Mouse (Mus musculus): ENCODE measurements at regions not wholly inside any gene's neighbourhood (a gene's known extent, or its start where the extent isn't known, plus 50 kb on each side); places are given as distances from the start of the nearest gene placed in this dataset.

DNA sequence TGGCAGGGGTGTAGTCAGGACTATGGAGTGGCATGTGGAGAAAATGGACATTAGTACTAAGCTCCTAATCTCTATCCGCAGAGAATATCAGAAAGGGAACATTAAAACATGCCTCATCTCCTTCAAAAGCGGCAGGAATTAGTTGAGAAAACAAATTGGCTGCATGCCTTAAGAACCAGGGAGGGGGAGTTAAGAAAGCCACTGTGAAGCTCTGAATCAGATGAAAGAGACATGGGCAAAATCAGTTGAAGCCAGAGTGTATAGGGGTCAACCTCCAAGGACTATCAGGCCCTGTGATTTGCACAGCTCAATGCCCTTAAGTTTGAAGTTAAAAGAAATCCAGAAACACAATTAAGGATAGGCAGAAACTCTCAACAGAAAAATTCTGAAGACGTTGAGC, 408.3 kb downstream of the Hs3st1 start:
- no peak for DNase-seq (ENCODE audit: low read depth, low spot score)
- Histone ChIP-seq H3K27me3 (ENCODE audit: control insufficient read depth in 1 of 2, insufficient read depth in 2 of 2, low read length in 2 of 2) (no peaks in the 10 kb centered on the region), H3K9me3 (replicated peaks; ENCODE audit: insufficient read depth, low read length) (no peaks in the 10 kb centered on the region), H3K79me2 (ENCODE audit: control insufficient read depth, insufficient read depth, low read length, poor library complexity) (no peaks in the 10 kb centered on the region), H3K27ac (ENCODE audit: control insufficient read depth, low read depth, low read length) (no peak overlapping the region), H3K4me1 (ENCODE audit: control insufficient read depth in 1 of 2, insufficient read depth in 2 of 2, low read length in 2 of 2) (no peaks in the 10 kb centered on the region), H3K36me3 (ENCODE audit: control insufficient read depth in 1 of 2, insufficient read depth in 2 of 2, low read length in 2 of 2) (no peaks in the 10 kb centered on the region), H3K9ac (ENCODE audit: control insufficient read depth, low read depth, low read length, poor library complexity, severe bottlenecking) (no peak overlapping the region), H3K4me3 (ENCODE audit: control insufficient read depth in 1 of 2, insufficient read depth in 1 of 2, low read depth in 2 of 2, low read length in 2 of 2) (no peak overlapping the region)
- TF ChIP-seq ZMIZ1 (IDR thresholded peaks at IDR 0.05; ENCODE audit: low read depth, low read length): no peak
- TF ChIP-seq MAX (IDR thresholded peaks at IDR 0.05; ENCODE audit: low read length): no peak
- TF ChIP-seq JUND (IDR thresholded peaks at IDR 0.05; ENCODE audit: low read depth, low read length): no peak
- no peak for TF ChIP-seq KAT2A (conservative IDR thresholded peaks at IDR 0.05; ENCODE audit: low read depth, low read length)
- no peak for TF ChIP-seq MAZ (IDR thresholded peaks at IDR 0.05; ENCODE audit: low read depth, low read length)
- no peak for TF ChIP-seq BHLHE40 (IDR thresholded peaks at IDR 0.05; ENCODE audit: borderline replicate concordance, low read depth, low read length)
- TF ChIP-seq ETS1 (IDR thresholded peaks at IDR 0.05; ENCODE audit: low read depth, low read length): no peak
- TF ChIP-seq USF2 (IDR thresholded peaks at IDR 0.05; ENCODE audit: borderline replicate concordance in 1 of 2, insufficient read depth in 1 of 2, low read depth in 1 of 2, low read length in 2 of 2): no peak
- TF ChIP-seq GABPA (IDR thresholded peaks at IDR 0.05; ENCODE audit: low read depth, low read length): no peak
- no peak for TF ChIP-seq MXI1 (IDR thresholded peaks at IDR 0.05; ENCODE audit: low read depth, low read length)
- TF ChIP-seq EP300 (IDR thresholded peaks at IDR 0.05; ENCODE audit: low read depth in 1 of 2, low read length in 2 of 2): no peak
- no peak for TF ChIP-seq UBTF (IDR thresholded peaks at IDR 0.05; ENCODE audit: borderline replicate concordance, insufficient read depth, low read depth, low read length)
- TF ChIP-seq CHD2 (IDR thresholded peaks at IDR 0.05; ENCODE audit: low read length): no peak
- TF ChIP-seq SIN3A (IDR thresholded peaks at IDR 0.05; ENCODE audit: low read length): no peak
- TF ChIP-seq RAD21 (IDR thresholded peaks at IDR 0.05; ENCODE audit: low read depth, low read length): no peak
- TF ChIP-seq RCOR1 (IDR thresholded peaks at IDR 0.05; ENCODE audit: low read depth, low read length): no peak
- TF ChIP-seq CTCF (IDR thresholded peaks at IDR 0.05 in 2 of 3, conservative IDR thresholded peaks at IDR 0.05 in 1 of 3; ENCODE audit: control insufficient read depth in 1 of 3, insufficient read depth in 1 of 3, low read depth in 2 of 3, low read length in 3 of 3, poor library complexity in 1 of 3, severe bottlenecking in 1 of 3): no peak
- TF ChIP-seq NELFE (IDR thresholded peaks at IDR 0.05; ENCODE audit: low read depth, low read length): no peak
- no peak for TF ChIP-seq TAL1 (IDR thresholded peaks at IDR 0.05; ENCODE audit: low read length)
- no peak for TF ChIP-seq GATA1 (IDR thresholded peaks at IDR 0.05; ENCODE audit: low read depth, low read length)

DNA sequence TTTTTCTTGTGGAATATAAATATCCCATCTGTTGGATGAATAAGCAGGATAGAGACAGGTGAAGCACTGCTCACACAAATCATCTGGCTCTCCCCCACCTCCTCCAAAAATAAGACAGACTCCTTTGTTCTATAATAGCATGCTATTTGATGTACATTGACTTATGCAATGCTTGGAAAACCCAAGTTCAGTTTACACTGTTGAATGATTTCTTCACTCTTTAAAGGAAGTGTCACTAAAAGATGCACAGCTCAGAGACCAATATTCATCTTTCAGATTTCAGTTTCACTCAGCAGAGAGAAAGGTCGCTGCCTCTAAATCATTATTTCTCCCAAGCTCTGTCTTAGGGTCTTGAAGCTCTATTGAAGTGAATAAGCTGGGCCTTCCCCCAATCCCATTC, 417.4 kb downstream of the Hs3st1 start:
- no peak for DNase-seq (ENCODE audit: low read depth, low spot score)
- no peak overlapping the region for H3K4me3 ChIP-seq (ENCODE audit: control insufficient read depth in 1 of 2, insufficient read depth in 1 of 2, low read depth in 2 of 2, low read length in 2 of 2)
- H3K79me2 ChIP-seq (ENCODE audit: control insufficient read depth, insufficient read depth, low read length, poor library complexity): no peaks in the 10 kb centered on the region
- TF ChIP-seq ZKSCAN1 (IDR thresholded peaks at IDR 0.05; ENCODE audit: low read depth, low read length): no peak
- no peak for TF ChIP-seq RCOR1 (IDR thresholded peaks at IDR 0.05; ENCODE audit: low read depth, low read length)
- no peak for TF ChIP-seq CTCF (IDR thresholded peaks at IDR 0.05 in 2 of 3, conservative IDR thresholded peaks at IDR 0.05 in 1 of 3; ENCODE audit: control insufficient read depth in 1 of 3, insufficient read depth in 1 of 3, low read depth in 2 of 3, low read length in 3 of 3, poor library complexity in 1 of 3, severe bottlenecking in 1 of 3)
- TF ChIP-seq ETS1 (IDR thresholded peaks at IDR 0.05; ENCODE audit: low read depth, low read length): no peak
- TF ChIP-seq E2F4 (IDR thresholded peaks at IDR 0.05; ENCODE audit: borderline replicate concordance, low read depth, low read length): no peak
- TF ChIP-seq NRF1 (IDR thresholded peaks at IDR 0.05; ENCODE audit: insufficient read depth, low read depth, low read length, poor library complexity, severe bottlenecking): no peak
- no peak for TF ChIP-seq CHD2 (IDR thresholded peaks at IDR 0.05; ENCODE audit: low read length)
- TF ChIP-seq SMC3 (IDR thresholded peaks at IDR 0.05; ENCODE audit: low read depth, low read length): no peak
- no peak for TF ChIP-seq MYC (IDR thresholded peaks at IDR 0.05; ENCODE audit: low read depth, low read length)
- TF ChIP-seq KAT2A (conservative IDR thresholded peaks at IDR 0.05; ENCODE audit: low read depth, low read length): no peak
- no peak for TF ChIP-seq MXI1 (IDR thresholded peaks at IDR 0.05; ENCODE audit: low read depth, low read length)
- no peak for TF ChIP-seq USF2 (IDR thresholded peaks at IDR 0.05; ENCODE audit: borderline replicate concordance in 1 of 2, insufficient read depth in 1 of 2, low read depth in 1 of 2, low read length in 2 of 2)
- TF ChIP-seq UBTF (IDR thresholded peaks at IDR 0.05; ENCODE audit: borderline replicate concordance, insufficient read depth, low read depth, low read length): no peak
- TF ChIP-seq RAD21 (IDR thresholded peaks at IDR 0.05; ENCODE audit: low read depth, low read length): no peak
- TF ChIP-seq BHLHE40 (IDR thresholded peaks at IDR 0.05; ENCODE audit: borderline replicate concordance, low read depth, low read length): no peak
- no peak overlapping the region for H3K27ac ChIP-seq (ENCODE audit: control insufficient read depth, low read depth, low read length)
- no peaks in the 10 kb centered on the region for H3K4me1 ChIP-seq (ENCODE audit: control insufficient read depth in 1 of 2, insufficient read depth in 2 of 2, low read length in 2 of 2)
- H3K9me3 ChIP-seq (replicated peaks; ENCODE audit: insufficient read depth, low read length): no peaks in the 10 kb centered on the region
- H3K36me3 ChIP-seq (ENCODE audit: control insufficient read depth in 1 of 2, insufficient read depth in 2 of 2, low read length in 2 of 2): no peaks in the 10 kb centered on the region
- H3K27me3 ChIP-seq (ENCODE audit: control insufficient read depth in 1 of 2, insufficient read depth in 2 of 2, low read length in 2 of 2): no peaks in the 10 kb centered on the region
- H3K9ac ChIP-seq (ENCODE audit: control insufficient read depth, low read depth, low read length, poor library complexity, severe bottlenecking): no peak overlapping the region
